Mouse (Mus musculus) bone marrow macrophage, adult 2 months (primary cell): Measurements from ENCODE around the gene Ggt5.

Experiments used
- CTCF ChIP-seq: IDR thresholded peaks from 2 replicates; pipeline ENCODE4 v1.5.1; 2012; ENCODE audit warnings: low read depth, mild to moderate bottlenecking, low read length, moderate library complexity
- POLR2A ChIP-seq: IDR thresholded peaks from 2 replicates; pipeline ENCODE4 v1.6.1; 2012; ENCODE audit warnings: mild to moderate bottlenecking, low read depth, low read length, borderline replicate concordance

DNA sequence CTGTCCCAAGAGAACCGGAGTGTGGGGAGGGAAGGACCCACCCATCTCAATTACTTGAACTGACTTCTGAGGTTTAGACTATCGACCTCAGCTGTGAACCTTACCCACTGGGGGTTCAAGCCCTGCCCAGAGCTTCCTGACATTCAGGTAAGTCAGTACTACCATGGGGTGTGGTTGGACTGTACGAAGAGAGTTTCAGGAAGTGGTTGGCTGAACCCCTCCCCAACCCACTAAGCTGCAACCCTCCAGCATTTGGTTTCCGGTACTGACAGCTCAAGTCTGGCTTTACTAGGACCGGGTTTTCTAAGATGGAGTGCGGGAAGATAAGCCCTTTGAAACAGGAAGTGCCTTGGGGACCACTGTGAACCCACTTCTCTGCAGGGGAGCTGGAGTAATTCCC, 23.7 kb upstream of the Ggt5 start:
- no peak for TF ChIP-seq POLR2A
- no peak for TF ChIP-seq CTCF
